11 mouse cellular contexts compared by ENCODE assay signal in the genomic region with DNA sequence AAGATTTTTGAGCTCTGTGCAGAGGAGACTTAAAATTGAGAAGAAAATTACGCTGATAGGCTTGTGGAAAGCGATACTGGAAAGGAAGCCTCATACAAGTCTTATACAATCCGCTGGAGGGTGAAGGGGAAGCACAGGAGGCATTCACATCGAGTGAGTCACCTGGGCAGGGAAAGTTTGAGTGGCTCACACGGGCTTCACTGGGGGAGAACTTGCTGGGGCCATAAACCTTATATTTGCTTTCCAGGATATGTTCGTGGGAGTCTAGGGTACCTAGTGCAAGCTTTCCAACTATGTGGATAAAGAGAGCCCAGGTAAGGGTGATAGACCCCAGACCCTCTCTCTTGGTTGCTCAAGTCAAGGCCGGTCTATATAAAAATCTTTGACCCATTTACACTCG.
DNase-seq lines count a peak whose midpoint lies in the region; ATAC-seq and TF ChIP-seq lines count a peak whose summit lies in the region.
"Had no signal": no experiment of that assay in that cellular context is flagged by ENCODE, and none has a peak within 500 bp of the region (broad histone marks: within the 10 kb centered on the region; RNA-seq: fewer than 3 reads in every experiment).

No protein-coding gene starts in this region.

- WGBS in kidney, embryonic 16.5 days, result 17% methylated on average over 8 of the region's 8 CpGs
- 9% methylated on average over 8 of the region's 8 CpGs for WGBS in hindbrain, embryonic 11.5 days
- WGBS in liver, postnatal 0 days (ENCODE audit: insufficient replicate concordance), result 13% methylated on average over 8 of the region's 8 CpGs
- WGBS in stomach, embryonic 15.5 days, result 23% methylated on average over 8 of the region's 8 CpGs

- no peak for ATAC-seq in kidney, embryonic 16.5 days (ENCODE audit: low FRiP score, low TSS enrichment)
- peak; percentile 3; the same call in 1 of the 2 replicates for ATAC-seq in hindbrain, embryonic 11.5 days (ENCODE audit: low FRiP score)
- no peak for ATAC-seq in liver, postnatal 0 days
- no peak for ATAC-seq in stomach, embryonic 15.5 days (ENCODE audit: insufficient read depth, low FRiP score, low read depth)

- H3K4me2 ChIP-seq in kidney, embryonic 16.5 days (replicated peaks; ENCODE audit: low read depth, low read length), result peak overlapping the region; percentile 52
- H3K4me2 ChIP-seq in hindbrain, embryonic 11.5 days (replicated peaks; ENCODE audit: low read depth, low read length), result peak overlapping the region; percentile 38; the same call in 1 of the 2 replicates
- peak overlapping the region; percentile 60 for H3K4me2 ChIP-seq in liver, postnatal 0 days (ENCODE audit: low read depth, low read length)
- H3K4me2 ChIP-seq in stomach, embryonic 15.5 days, result peak overlapping the region; percentile 43

- H3K36me3 ChIP-seq in kidney, embryonic 16.5 days (ENCODE audit: insufficient read depth, low read length), result no peaks in the 10 kb centered on the region
- H3K36me3 ChIP-seq in hindbrain, embryonic 11.5 days (ENCODE audit: control insufficient read depth, insufficient read depth, low read length), result no peaks in the 10 kb centered on the region
- H3K36me3 ChIP-seq in liver, postnatal 0 days (replicated peaks; ENCODE audit: insufficient read depth, low read length), result no peaks in the 10 kb centered on the region
- no peaks in the 10 kb centered on the region for H3K36me3 ChIP-seq in stomach, embryonic 15.5 days
- H3K36me3 ChIP-seq: G1E had no signal

- DNase-seq in kidney, postnatal 36 days, result no peak
- no peak for DNase-seq in hindbrain, embryonic 11.5 days (ENCODE audit: low spot score)
- DNase-seq in liver, postnatal 0 days, result no peak
- no peak for DNase-seq in spleen, postnatal 10 days (ENCODE audit: low spot score in 2 of 2)
- DNase-seq in layer of hippocampus, postnatal 25 days (ENCODE audit: extremely low spot score in 1 of 2, low spot score in 1 of 2), result no peak
- no peak for DNase-seq in adrenal gland, adult 2 months
- DNase-seq: cerebellum, adult 11 months; kidney, adult 11 months had no signal

- peaks cover 20% of the 10 kb centered on the region for H3K4me1 ChIP-seq in kidney, embryonic 16.5 days (ENCODE audit: insufficient read depth, low read length)
- peaks cover 7% of the 10 kb centered on the region; the same call in 1 of the 2 replicates for H3K4me1 ChIP-seq in hindbrain, embryonic 11.5 days (replicated peaks; ENCODE audit: control insufficient read depth, insufficient read depth, low read length)
- peaks cover 10% of the 10 kb centered on the region for H3K4me1 ChIP-seq in liver, postnatal 0 days (ENCODE audit: insufficient read depth)
- H3K4me1 ChIP-seq in stomach, embryonic 15.5 days, result peaks cover 15% of the 10 kb centered on the region

- 0 out of 2 replicates have a peak overlapping the region, but pooled peaks have one; percentile 31 for H3K9ac ChIP-seq in kidney, embryonic 16.5 days (replicated peaks; ENCODE audit: low read length)
- H3K9ac ChIP-seq in hindbrain, embryonic 11.5 days (ENCODE audit: low read depth, low read length), result peak overlapping the region; percentile 51; the same call in 1 of the 2 replicates
- H3K9ac ChIP-seq in liver, postnatal 0 days (replicated peaks), result no peak overlapping the region
- no peak overlapping the region for H3K9ac ChIP-seq in stomach, embryonic 15.5 days

- no peak for TF ChIP-seq EP300 in liver, postnatal 0 days (IDR thresholded peaks at IDR 0.05; ENCODE audit: low read depth)

- H3K4me3 ChIP-seq in kidney, embryonic 16.5 days (ENCODE audit: low read length), result peak overlapping the region; percentile 27; the same call in 1 of the 2 replicates
- H3K4me3 ChIP-seq in hindbrain, embryonic 11.5 days (ENCODE audit: low read depth, low read length), result no peak overlapping the region
- H3K4me3 ChIP-seq in liver, postnatal 0 days (ENCODE audit: low read depth, low read length), result no peak overlapping the region
- peak overlapping the region; percentile 20 for H3K4me3 ChIP-seq in stomach, embryonic 15.5 days (replicated peaks)

- no peak for TF ChIP-seq CTCF in liver, postnatal 0 days (IDR thresholded peaks at IDR 0.05; ENCODE audit: low read depth)

- H3K27me3 ChIP-seq in kidney, embryonic 16.5 days (ENCODE audit: insufficient read depth, low read length), result no peaks in the 10 kb centered on the region
- no peaks in the 10 kb centered on the region for H3K27me3 ChIP-seq in hindbrain, embryonic 11.5 days (ENCODE audit: control insufficient read depth, insufficient read depth, low read length)
- no peaks in the 10 kb centered on the region for H3K27me3 ChIP-seq in liver, postnatal 0 days (ENCODE audit: insufficient read depth, low read length)
- H3K27me3 ChIP-seq in stomach, embryonic 15.5 days (replicated peaks), result no peaks in the 10 kb centered on the region

- no peak overlapping the region for H3K27ac ChIP-seq in kidney, embryonic 16.5 days (ENCODE audit: low read length)
- peak overlapping the region; percentile 80 for H3K27ac ChIP-seq in hindbrain, embryonic 11.5 days (ENCODE audit: low read depth, low read length)
- H3K27ac ChIP-seq in liver, postnatal 0 days (ENCODE audit: low read depth), result no peak overlapping the region
- H3K27ac ChIP-seq in stomach, embryonic 15.5 days, result no peak overlapping the region

- no peaks in the 10 kb centered on the region for H3K9me3 ChIP-seq in kidney, embryonic 16.5 days (ENCODE audit: low read length)
- no peaks in the 10 kb centered on the region for H3K9me3 ChIP-seq in hindbrain, embryonic 11.5 days (ENCODE audit: control insufficient read depth, low read length)
- H3K9me3 ChIP-seq in liver, postnatal 0 days (ENCODE audit: low read length), result no peaks in the 10 kb centered on the region
- H3K9me3 ChIP-seq in stomach, embryonic 15.5 days, result no peaks in the 10 kb centered on the region
- H3K9me3 ChIP-seq: G1E had no signal

Comparison
In these comparisons a context has a peak if more than half of its experiments do, and no peak if none do; other contexts are left out.
1. H3K4me3 ChIP-seq: peak in kidney, embryonic 16.5 days (single experiment) and stomach, embryonic 15.5 days (single experiment); none in hindbrain, embryonic 11.5 days (single experiment) and liver, postnatal 0 days (single experiment).
2. H3K9ac ChIP-seq: peak in kidney, embryonic 16.5 days (single experiment) and hindbrain, embryonic 11.5 days (single experiment); none in liver, postnatal 0 days (single experiment) and stomach, embryonic 15.5 days (single experiment).
3. Peak in every context shown above with its lines, with median percentiles within 50 percentile points of each other: H3K4me2 ChIP-seq.